In genomic region chr9:91378411-91379299, GRCm38 (mm10) we compare ENCODE assay signal across 9 mouse cellular contexts. TPM values are rescaled to one million over a fixed set of nuclear protein-coding genes. Genes with fewer than 3 reads are reported as not detected.
DNase-seq lines count a peak whose midpoint lies in the region; ATAC-seq and TF ChIP-seq lines count a peak whose summit lies in the region.
"Had no signal": no experiment of that assay in that cellular context is flagged by ENCODE, and none has a peak within 500 bp of the region (broad histone marks: within the 10 kb centered on the region; RNA-seq: fewer than 3 reads in every experiment).

No protein-coding gene starts in this region.

- peaks cover 77% of the 10 kb centered on the region for H3K27me3 ChIP-seq in forebrain, embryonic 14.5 days (replicated peaks; ENCODE audit: control insufficient read depth, insufficient read depth, low read length)
- H3K27me3 ChIP-seq in midbrain, embryonic 12.5 days, result peaks cover 91% of the 10 kb centered on the region
- H3K27me3 ChIP-seq in liver, postnatal 0 days (ENCODE audit: insufficient read depth, low read length), result peaks cover 94% of the 10 kb centered on the region

- no peak for DNase-seq in gastrocnemius, adult 2 months
- DNase-seq in gastrocnemius, postnatal 36 days, result no peak
- peak; percentile 69 to 78 for DNase-seq in cerebellum, adult 18-20 months
- no peak for DNase-seq in forebrain, embryonic 14.5 days (ENCODE audit: low spot score)
- DNase-seq in urinary bladder, postnatal 25 days (ENCODE audit: low spot score), result no peak
- no peak for DNase-seq in liver, postnatal 0 days
- no peak for DNase-seq in lung, postnatal 36 days
- DNase-seq: adrenal gland, adult 8-10 months had no signal

- TF ChIP-seq CTCF in gastrocnemius, adult 2 months (IDR thresholded peaks at IDR 0.05), result no peak
- no peak for TF ChIP-seq CTCF in liver, postnatal 0 days (IDR thresholded peaks at IDR 0.05; ENCODE audit: low read depth)

- H3K9me3 ChIP-seq in forebrain, embryonic 14.5 days (replicated peaks; ENCODE audit: control insufficient read depth, low read length), result no peaks in the 10 kb centered on the region
- H3K9me3 ChIP-seq in midbrain, embryonic 12.5 days, result no peaks in the 10 kb centered on the region
- no peaks in the 10 kb centered on the region for H3K9me3 ChIP-seq in liver, postnatal 0 days (ENCODE audit: low read length)

- H3K4me3 ChIP-seq in gastrocnemius, adult 2 months, result peak overlapping the region; percentile 37
- H3K4me3 ChIP-seq in forebrain, embryonic 14.5 days (ENCODE audit: low read depth, low read length), result peak overlapping the region; percentile 44
- H3K4me3 ChIP-seq in midbrain, embryonic 12.5 days, result peak overlapping the region; percentile 59
- no peak overlapping the region for H3K4me3 ChIP-seq in liver, postnatal 0 days (ENCODE audit: low read depth, low read length)

- intact Hi-C loops in gastrocnemius, adult 2 months (cut with DNase I), result loop anchor here (2.0 kb wide), 1 partner anchor 14 kb away; the partner anchor contains the start of gene Zic1
- intact Hi-C loops in gastrocnemius, postnatal 36 days (cut with DNase I), result no loop called here

- no peaks in the 10 kb centered on the region for H3K4me1 ChIP-seq in forebrain, embryonic 14.5 days (ENCODE audit: control insufficient read depth, insufficient read depth, low read length)
- peaks cover 22% of the 10 kb centered on the region for H3K4me1 ChIP-seq in midbrain, embryonic 12.5 days
- peaks cover 6% of the 10 kb centered on the region; the same call in 1 of the 2 replicates for H3K4me1 ChIP-seq in liver, postnatal 0 days (ENCODE audit: insufficient read depth)

- H3K36me3 ChIP-seq in forebrain, embryonic 14.5 days (ENCODE audit: control insufficient read depth, insufficient read depth, low read length), result no peaks in the 10 kb centered on the region
- H3K36me3 ChIP-seq in midbrain, embryonic 12.5 days, result no peaks in the 10 kb centered on the region
- no peaks in the 10 kb centered on the region for H3K36me3 ChIP-seq in liver, postnatal 0 days (replicated peaks; ENCODE audit: insufficient read depth, low read length)

- 2% methylated on average over 48 of the region's 48 CpGs for WGBS in forebrain, embryonic 14.5 days
- under 1% methylated on average over 48 of the region's 48 CpGs for WGBS in midbrain, embryonic 12.5 days
- WGBS in liver, postnatal 0 days (ENCODE audit: insufficient replicate concordance), result 3% methylated on average over 48 of the region's 48 CpGs

- ATAC-seq in forebrain, embryonic 14.5 days, result no peak
- no peak for ATAC-seq in midbrain, embryonic 12.5 days (ENCODE audit: low FRiP score, low read depth)
- ATAC-seq in liver, postnatal 0 days, result no peak

- peak overlapping the region; percentile 72 for H3K4me2 ChIP-seq in forebrain, embryonic 14.5 days (ENCODE audit: low read length)
- H3K4me2 ChIP-seq in midbrain, embryonic 12.5 days (replicated peaks), result peak overlapping the region; percentile 85
- H3K4me2 ChIP-seq in liver, postnatal 0 days (ENCODE audit: low read depth, low read length), result no peak overlapping the region

- H3K9ac ChIP-seq in forebrain, embryonic 14.5 days (ENCODE audit: low read length), result peak overlapping the region; percentile 80
- peak overlapping the region; percentile 90 for H3K9ac ChIP-seq in midbrain, embryonic 12.5 days (replicated peaks)
- no peak overlapping the region for H3K9ac ChIP-seq in liver, postnatal 0 days (replicated peaks)

- no peak overlapping the region for H3K27ac ChIP-seq in gastrocnemius, adult 2 months
- H3K27ac ChIP-seq in forebrain, embryonic 14.5 days (ENCODE audit: low read depth, low read length), result peak overlapping the region; percentile 95
- H3K27ac ChIP-seq in midbrain, embryonic 12.5 days (replicated peaks), result peak overlapping the region; percentile 91
- no peak overlapping the region for H3K27ac ChIP-seq in liver, postnatal 0 days (ENCODE audit: low read depth)

- no peak for TF ChIP-seq EP300 in liver, postnatal 0 days (IDR thresholded peaks at IDR 0.05; ENCODE audit: low read depth)

RNA-seq across cellular contexts. Expression of gene Zic1, which starts 13.0 kb away (rescaled TPM):
- 1 to 10 TPM in 1 of 2 experiments, under 1 TPM in 1; 0.81 to 1.4 TPM for total RNA-seq in gastrocnemius, adult 2 months (2021)
- total RNA-seq in gastrocnemius, postnatal 36 days (2021), result 1 to 10 TPM; 1.3 to 2.8 TPM
- 14.4 and 14.8 TPM in 2 replicates for polyA plus RNA-seq in forebrain, embryonic 14.5 days (2014; fragmentation: Nextera tagmentation; extraction: Ambion mirVana)
- polyA plus RNA-seq in midbrain, embryonic 12.5 days (2016; fragmentation: Nextera tagmentation; extraction: Ambion mirVana), result 11.9 and 17.2 TPM in 2 replicates
- not detected in 2 replicates for polyA plus RNA-seq in liver, postnatal 0 days (2015; fragmentation: Nextera tagmentation; extraction: Ambion mirVana)

RNA-seq across cellular contexts. Expression of gene Zic4, which starts 16.4 kb away (rescaled TPM):
- total RNA-seq in gastrocnemius, adult 2 months (2021), result not detected
- total RNA-seq in gastrocnemius, postnatal 36 days (2021), result under 1 TPM in 1 of 2 experiments, not detected in 1; 0.43 TPM
- 45.1 and 56.3 TPM in 2 replicates for polyA plus RNA-seq in forebrain, embryonic 14.5 days (2014; fragmentation: Nextera tagmentation; extraction: Ambion mirVana)
- polyA plus RNA-seq in midbrain, embryonic 12.5 days (2016; fragmentation: Nextera tagmentation; extraction: Ambion mirVana), result 44.6 and 76.9 TPM in 2 replicates
- not detected in 2 replicates for polyA plus RNA-seq in liver, postnatal 0 days (2015; fragmentation: Nextera tagmentation; extraction: Ambion mirVana)
- total RNA-seq: adrenal gland, adult 8-10 months had no signal

Comparison
In these comparisons a context has a peak if more than half of its experiments do, and no peak if none do; other contexts are left out.
1. DNase-seq: peak in cerebellum, adult 18-20 months (2 of 2); none in gastrocnemius, adult 2 months (single experiment), gastrocnemius, postnatal 36 days (0 of 2), forebrain, embryonic 14.5 days (single experiment), urinary bladder, postnatal 25 days (single experiment), liver, postnatal 0 days (single experiment) and lung, postnatal 36 days (single experiment).
2. H3K27ac ChIP-seq: peak in forebrain, embryonic 14.5 days (single experiment) and midbrain, embryonic 12.5 days (single experiment); none in gastrocnemius, adult 2 months (single experiment) and liver, postnatal 0 days (single experiment).
3. RNA of gene Zic1, which starts 13.0 kb away (polyA plus RNA-seq): 14.4 to 14.8 TPM in forebrain, embryonic 14.5 days and 11.9 to 17.2 TPM in midbrain, embryonic 12.5 days; not detected in liver, postnatal 0 days; every median in the first group is over 10 times any median in the second.
4. RNA of gene Zic4, which starts 16.4 kb away (polyA plus RNA-seq): 45.1 to 56.3 TPM in forebrain, embryonic 14.5 days and 44.6 to 76.9 TPM in midbrain, embryonic 12.5 days; not detected in liver, postnatal 0 days; every median in the first group is over 10 times any median in the second.